Mouse (Mus musculus) myocyte (in vitro differentiated cells): ENCODE measurements around the gene Coch.

Source experiments
- E2F4 ChIP-seq: IDR thresholded peaks from one replicate; pipeline ENCODE4 v1.6.1; 2011; ENCODE audit warnings: mild to moderate bottlenecking, control low read depth, moderate library complexity; ENCODE audit not compliant: insufficient read depth
- MAX ChIP-seq: IDR thresholded peaks from one replicate; pipeline ENCODE4 v1.6.1; 2011; ENCODE audit warnings: low read depth, mild to moderate bottlenecking, control low read depth
- MYOG ChIP-seq, 3 experiments: IDR thresholded peaks; one replicate each; pipeline ENCODE4 v1.6.1; 2011; ENCODE audit warnings: control low read depth in 2 of 3, low read depth in 2 of 3, mild to moderate bottlenecking in 2 of 3; ENCODE audit not compliant: insufficient read length in 2 of 3, control insufficient read depth in 1 of 3, insufficient read depth in 1 of 3
- POLR2A ChIP-seq: IDR thresholded peaks from one replicate; pipeline ENCODE4 v1.6.1; 2011; ENCODE audit warnings: low read depth, mild to moderate bottlenecking, control low read depth, moderate library complexity; ENCODE audit not compliant: insufficient read length
- TCF3 ChIP-seq: IDR thresholded peaks from one replicate; pipeline ENCODE4 v1.6.1; 2011; ENCODE audit warnings: low read depth, control low read depth; ENCODE audit not compliant: insufficient read length
- USF1 ChIP-seq: IDR thresholded peaks from one replicate; pipeline ENCODE4 v1.6.1; 2011; ENCODE audit warnings: low read depth, mild to moderate bottlenecking, control low read depth, moderate library complexity

DNA sequence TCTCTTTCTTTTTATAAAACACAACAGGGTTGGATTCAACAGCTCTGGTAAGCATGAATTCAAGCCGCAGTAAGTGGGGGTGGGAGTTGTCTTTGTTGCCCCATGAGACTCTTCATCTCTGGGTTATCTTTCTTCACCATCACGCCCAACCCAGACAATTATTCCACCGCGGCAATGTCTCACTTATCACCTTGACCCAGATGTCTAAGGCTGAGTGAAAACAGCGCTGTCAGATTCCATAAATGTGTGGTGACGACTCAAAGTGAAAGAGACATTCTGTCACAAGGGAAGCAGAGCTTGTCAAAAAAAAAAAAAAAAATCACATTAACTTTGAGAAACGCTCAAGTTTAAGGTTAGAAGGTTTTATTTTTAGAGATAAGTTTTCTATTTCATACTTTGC lies 25.9 kb upstream of the Coch start:
- no peak for TF ChIP-seq POLR2A
- TF ChIP-seq USF1: no peak
- no peak for TF ChIP-seq E2F4
- TF ChIP-seq TCF3: no peak
- TF ChIP-seq MYOG (IDR thresholded peaks at IDR 0.05; ENCODE audit: control insufficient read depth in 1 of 3, insufficient read depth in 1 of 3, insufficient read length in 2 of 3, low read depth in 2 of 3): no peak
- no peak for TF ChIP-seq MAX
